Mouse (Mus musculus): ENCODE results near the gene Usp29.

Usp29 gene

DNA sequence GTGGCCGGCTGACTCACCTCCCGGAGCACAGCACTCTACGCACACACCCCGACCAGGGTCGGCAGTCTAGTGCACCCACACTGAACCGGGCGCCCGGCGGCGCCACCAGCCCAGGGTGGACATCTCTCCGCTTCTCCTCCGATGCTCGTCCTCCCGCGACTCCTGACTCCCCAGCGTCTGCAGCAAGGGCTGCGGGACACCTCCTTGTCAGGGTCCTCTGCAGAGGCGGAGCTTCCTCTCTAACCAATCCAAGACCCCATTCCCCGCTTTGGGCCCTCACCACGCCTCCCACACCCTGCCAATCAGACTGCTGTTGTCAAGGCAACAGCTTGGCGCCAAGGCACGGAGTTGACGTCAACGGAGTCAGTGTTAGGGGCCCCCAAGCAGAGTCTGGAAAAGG lies at the start of gene Usp29, which contains the start of gene Peg3:
TSS of gene Usp29 (plus strand) at position 338 of the 400 bp plus-strand sequence.
TSS of gene Peg3 (minus strand) at position 191 of the 400 bp plus-strand sequence.
- H3K36me3 ChIP-seq (ENCODE audit: control insufficient read depth, insufficient read depth, low read length, poor library complexity, severe bottlenecking) = no peaks in the 10 kb centered on the region
- no peak for DNase-seq (ENCODE audit: low read depth, low spot score)
- H3K27me3 ChIP-seq (ENCODE audit: control insufficient read depth, insufficient read depth, low read length, poor library complexity, severe bottlenecking) = no peaks in the 10 kb centered on the region

DNA sequence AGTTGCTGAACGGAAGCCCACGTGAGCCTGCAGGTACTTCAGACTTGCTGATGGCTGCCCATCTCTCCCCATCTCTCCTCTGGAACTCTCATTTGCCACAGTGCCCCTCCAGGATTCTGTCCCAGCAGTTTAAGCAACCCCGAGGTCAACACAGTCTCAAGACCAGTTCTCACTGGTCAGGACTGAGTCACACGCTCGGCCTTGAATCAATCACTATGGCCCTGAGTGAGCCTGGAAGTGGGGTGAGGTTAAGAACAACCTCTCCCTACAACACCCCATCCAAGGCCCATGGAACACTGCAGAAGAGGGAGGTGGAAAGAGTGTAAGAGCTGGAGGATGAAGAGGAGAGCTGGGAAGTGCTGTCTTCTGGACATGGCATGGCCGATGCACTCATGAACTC lies 44.9 kb upstream of the Usp29 start:
- no peaks in the 10 kb centered on the region for H3K27me3 ChIP-seq (ENCODE audit: control insufficient read depth, insufficient read depth, low read length, poor library complexity, severe bottlenecking)
- DNase-seq (ENCODE audit: low read depth, low spot score) = no peak

DNA sequence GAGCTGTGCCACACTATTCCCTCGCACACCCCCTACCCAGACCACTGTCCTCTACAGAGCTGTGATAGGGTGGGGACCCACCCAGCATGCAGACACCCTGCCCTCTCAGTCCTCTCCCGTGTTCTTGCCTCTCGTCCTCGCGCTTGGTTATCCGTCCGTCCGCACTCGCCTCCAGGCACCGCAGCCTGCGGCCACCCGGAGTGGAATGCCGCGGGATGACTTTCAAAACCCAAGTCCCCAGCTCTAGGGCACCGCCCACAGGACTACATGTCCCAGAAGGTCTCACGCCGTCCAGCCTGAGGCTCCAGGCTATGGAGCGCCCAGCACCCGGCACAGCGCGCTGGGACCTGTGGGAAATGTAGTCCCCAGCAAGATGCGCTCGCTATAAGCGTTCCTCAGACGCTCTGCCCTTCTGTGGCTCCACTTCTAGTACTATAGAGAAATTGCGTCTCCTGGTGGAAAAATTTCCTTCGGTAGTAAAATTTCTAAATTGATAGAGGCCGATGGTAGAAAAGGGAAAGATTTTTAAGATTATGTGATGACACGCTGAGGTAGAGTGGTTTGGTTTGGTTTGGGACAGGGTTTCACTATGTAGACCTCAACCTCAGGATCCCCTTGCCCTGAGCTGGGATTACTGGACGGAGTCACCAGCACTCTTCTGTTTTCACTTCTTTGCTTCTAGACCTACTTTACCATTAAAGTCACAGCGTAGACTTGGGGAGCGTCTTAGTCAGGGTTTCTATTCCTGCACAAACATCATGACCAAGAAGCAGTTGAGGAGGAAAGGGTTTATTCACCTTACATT lies 33.9 kb upstream of the Usp29 start, which contains the start of gene Zim1:
TSS of gene Zim1 (minus strand) at position 210 of the 805 bp plus-strand sequence.
- no peaks in the 10 kb centered on the region for H3K36me3 ChIP-seq (ENCODE audit: control insufficient read depth, insufficient read depth, low read length, poor library complexity, severe bottlenecking)
- no peak for DNase-seq (ENCODE audit: low read depth, low spot score)

More for the DNA sequence above, 44.9 kb upstream of the Usp29 start:
- no peaks in the 10 kb centered on the region for H3K36me3 ChIP-seq (ENCODE audit: control insufficient read depth, insufficient read depth, low read length, poor library complexity, severe bottlenecking)

DNA sequence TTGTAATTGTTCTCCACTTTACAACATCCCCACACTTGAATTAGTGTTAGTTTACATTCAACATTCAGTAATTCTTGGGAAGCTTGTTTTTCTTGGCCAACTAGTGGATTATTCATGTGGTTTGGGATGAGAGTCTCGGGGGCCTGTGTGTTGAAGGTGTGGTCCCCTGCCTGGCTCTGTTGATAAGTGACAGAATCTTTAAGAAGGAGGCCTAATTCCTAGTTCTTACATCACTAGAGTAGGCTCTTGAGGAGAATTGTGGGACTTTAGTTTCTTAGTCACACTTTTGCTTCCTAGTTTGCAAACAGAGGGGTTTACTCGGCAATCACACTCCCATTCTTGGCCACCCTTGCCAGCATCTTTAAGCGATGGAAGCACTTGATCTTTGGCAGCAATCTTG lies 31.1 kb upstream of the Usp29 start:
- Histone ChIP-seq H3K36me3 (ENCODE audit: control insufficient read depth, insufficient read depth, low read length, poor library complexity, severe bottlenecking) (no peaks in the 10 kb centered on the region), H3K27me3 (ENCODE audit: control insufficient read depth, insufficient read depth, low read length, poor library complexity, severe bottlenecking) (no peaks in the 10 kb centered on the region)
- DNase-seq (ENCODE audit: low read depth, low spot score) = no peak

More for the DNA sequence above, 33.9 kb upstream of the Usp29 start, which contains the start of gene Zim1:
- no peaks in the 10 kb centered on the region for H3K27me3 ChIP-seq (ENCODE audit: control insufficient read depth, insufficient read depth, low read length, poor library complexity, severe bottlenecking)

DNA sequence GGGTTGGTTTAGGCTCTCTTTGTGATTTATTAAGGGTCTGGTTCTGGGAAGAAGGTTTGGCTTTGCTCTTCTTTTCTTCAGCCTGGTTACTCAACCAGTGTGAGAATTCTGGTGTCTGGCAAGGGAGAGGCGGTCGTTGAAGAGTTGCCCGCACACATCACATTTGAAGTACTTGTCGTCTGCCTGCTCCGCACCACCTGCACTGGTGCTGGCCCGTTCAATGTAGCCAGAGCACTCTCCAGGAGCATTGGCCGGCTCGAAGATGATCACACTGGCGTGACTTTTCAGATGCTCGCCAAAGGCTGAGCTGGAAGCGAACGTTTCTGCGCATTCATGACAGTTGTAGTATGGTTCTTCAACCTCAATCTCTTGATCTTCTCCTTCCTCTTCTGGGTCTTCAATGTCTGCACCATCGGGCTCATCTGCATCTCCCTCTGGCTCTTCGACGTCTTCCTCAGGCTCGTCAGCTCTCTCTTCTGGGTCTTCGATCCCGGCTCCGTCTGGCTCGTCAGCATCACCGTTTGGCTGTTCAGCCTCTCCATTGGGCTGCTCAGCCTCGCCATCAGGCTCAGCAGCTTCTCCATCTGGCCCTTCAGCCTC lies 22.9 kb upstream of the Usp29 start:
- Histone ChIP-seq H3K27me3 (ENCODE audit: control insufficient read depth, insufficient read depth, low read length, poor library complexity, severe bottlenecking) (no peaks in the 10 kb centered on the region), H3K36me3 (ENCODE audit: control insufficient read depth, insufficient read depth, low read length, poor library complexity, severe bottlenecking) (no peaks in the 10 kb centered on the region)
- DNase-seq (ENCODE audit: low read depth, low spot score) = no peak

DNA sequence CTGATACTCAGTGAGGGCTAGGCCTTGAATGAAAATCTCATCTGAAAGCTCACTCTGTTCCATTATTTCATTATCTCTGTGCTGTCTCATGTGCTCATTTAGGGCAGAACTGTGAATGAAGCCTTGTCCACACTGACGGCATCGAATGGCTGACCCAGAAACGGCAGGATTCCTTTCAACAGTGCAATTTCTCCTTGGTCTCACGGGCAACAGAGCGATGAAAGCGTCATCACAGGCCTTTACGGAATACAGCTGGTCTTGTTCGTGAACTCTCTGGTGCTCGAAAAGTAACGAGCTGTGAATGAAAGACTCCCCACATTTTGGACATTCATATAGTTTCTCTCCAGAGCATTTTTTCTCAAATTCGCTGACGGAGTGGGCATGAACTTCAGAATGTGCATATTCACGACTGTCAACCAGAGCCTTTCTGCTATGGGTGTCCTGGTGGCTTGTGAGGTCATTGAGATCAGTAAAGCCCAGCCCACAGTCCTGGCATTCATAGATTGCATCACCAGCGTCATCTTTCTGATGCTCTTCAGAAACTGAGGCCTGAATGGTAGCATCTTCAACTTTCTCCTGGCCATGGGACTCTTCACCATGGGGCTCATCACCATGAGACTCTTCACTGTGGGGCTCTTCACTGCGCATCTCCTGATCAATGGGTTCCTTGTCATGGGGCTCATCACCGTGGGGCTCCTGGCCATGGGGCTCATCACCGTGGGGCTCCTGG lies 21.8 kb upstream of the Usp29 start:
- DNase-seq (ENCODE audit: low read depth, low spot score) = no peak
- no peaks in the 10 kb centered on the region for H3K36me3 ChIP-seq (ENCODE audit: control insufficient read depth, insufficient read depth, low read length, poor library complexity, severe bottlenecking)
- H3K27me3 ChIP-seq (ENCODE audit: control insufficient read depth, insufficient read depth, low read length, poor library complexity, severe bottlenecking) = no peaks in the 10 kb centered on the region

DNA sequence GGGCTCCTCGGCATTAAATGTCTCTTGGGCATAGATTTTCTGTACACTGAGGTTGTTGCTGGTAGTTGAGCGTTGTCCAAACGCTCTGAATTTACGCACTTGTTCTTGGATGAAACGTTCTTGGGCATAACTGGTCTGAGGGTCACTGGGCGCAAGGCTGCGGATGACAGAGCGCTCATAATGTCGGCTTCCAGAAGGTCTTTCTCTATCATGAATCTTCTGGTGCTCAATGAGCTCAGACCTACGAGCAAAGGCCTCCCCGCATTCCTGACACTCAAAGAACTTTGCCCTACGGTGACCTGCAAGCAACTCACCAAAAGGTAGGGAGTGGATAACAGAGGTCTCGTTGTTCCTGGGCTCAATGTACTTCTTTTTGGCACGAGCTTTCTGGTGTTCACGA lies 21.0 kb upstream of the Usp29 start:
- H3K36me3 ChIP-seq (ENCODE audit: control insufficient read depth, insufficient read depth, low read length, poor library complexity, severe bottlenecking) = no peaks in the 10 kb centered on the region
- DNase-seq (ENCODE audit: low read depth, low spot score) = no peak
- H3K27me3 ChIP-seq (ENCODE audit: control insufficient read depth, insufficient read depth, low read length, poor library complexity, severe bottlenecking) = no peaks in the 10 kb centered on the region

DNA sequence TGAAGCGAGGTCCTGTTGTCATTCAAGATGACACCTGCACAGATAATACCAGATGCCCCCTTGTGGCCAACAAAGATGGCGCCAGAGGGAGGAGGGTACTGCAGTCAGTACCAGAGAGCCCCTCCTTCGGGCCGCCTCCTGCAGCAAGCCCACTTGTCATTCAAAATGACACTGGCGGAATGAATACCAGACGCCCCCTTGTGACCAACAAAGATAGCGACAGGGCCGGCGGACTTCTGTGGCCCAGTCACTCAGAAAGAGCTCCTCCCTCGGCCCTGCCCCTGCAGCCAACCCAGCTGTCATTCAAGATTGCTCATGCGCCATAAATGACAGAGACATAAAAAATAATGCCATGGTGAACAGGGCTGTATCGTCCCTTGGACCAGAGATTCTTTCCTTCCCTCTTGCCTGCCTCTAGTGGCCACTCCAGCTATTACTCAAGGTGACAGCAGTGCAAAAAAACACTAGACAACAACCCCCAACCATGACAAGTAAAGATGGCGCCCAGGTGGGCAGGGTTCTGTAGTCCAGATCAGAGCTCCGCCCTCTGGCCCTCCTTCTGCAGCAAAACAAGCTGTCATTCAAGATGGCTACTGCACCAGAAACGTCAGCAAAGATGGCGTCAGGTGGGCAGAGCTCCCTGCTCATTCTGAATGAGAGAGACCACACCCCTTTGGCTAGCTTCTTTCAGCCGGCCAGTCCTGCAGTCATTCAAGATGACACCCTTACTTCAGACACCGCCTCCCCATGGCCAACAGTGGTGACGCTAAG lies 2.8 kb upstream of the Usp29 start:
- no peak for DNase-seq (ENCODE audit: low read depth, low spot score)
- no peaks in the 10 kb centered on the region for H3K36me3 ChIP-seq (ENCODE audit: control insufficient read depth, insufficient read depth, low read length, poor library complexity, severe bottlenecking)
- H3K27me3 ChIP-seq (ENCODE audit: control insufficient read depth, insufficient read depth, low read length, poor library complexity, severe bottlenecking) = no peaks in the 10 kb centered on the region

DNA sequence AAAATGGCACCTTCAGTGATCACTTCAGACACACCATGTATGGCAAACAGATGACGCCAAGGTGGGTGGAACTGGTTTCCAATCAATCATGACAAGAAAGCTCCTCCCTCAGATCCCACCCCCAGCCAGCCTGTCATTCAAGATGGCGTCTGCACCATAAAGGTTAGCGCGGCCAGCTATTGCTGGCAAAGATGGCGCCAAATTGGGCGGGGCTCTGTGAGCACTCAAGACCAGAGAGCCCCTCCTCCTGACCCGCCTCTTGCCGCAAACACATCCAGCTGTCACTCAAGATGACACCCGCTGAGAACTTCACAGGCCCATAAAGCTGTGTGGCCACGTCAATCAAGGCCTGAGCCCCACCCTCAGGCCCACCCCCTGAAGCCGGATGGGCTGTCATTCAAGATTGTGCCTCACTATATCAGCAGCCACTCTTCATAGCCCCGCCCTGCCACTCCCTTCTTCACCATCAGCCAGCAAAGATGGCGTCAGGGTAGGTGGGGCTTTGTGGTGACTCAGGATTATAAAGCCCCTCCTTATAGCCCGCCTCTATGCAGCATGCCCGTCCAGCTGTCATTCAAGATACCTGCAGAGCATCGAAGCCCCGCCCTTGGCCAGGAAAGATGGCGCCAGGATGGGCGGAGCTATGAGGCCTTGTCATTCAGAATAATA lies 2.0 kb upstream of the Usp29 start:
- H3K27me3 ChIP-seq (ENCODE audit: control insufficient read depth, insufficient read depth, low read length, poor library complexity, severe bottlenecking) = no peaks in the 10 kb centered on the region
- no peak for DNase-seq (ENCODE audit: low read depth, low spot score)
- no peaks in the 10 kb centered on the region for H3K36me3 ChIP-seq (ENCODE audit: control insufficient read depth, insufficient read depth, low read length, poor library complexity, severe bottlenecking)

DNA sequence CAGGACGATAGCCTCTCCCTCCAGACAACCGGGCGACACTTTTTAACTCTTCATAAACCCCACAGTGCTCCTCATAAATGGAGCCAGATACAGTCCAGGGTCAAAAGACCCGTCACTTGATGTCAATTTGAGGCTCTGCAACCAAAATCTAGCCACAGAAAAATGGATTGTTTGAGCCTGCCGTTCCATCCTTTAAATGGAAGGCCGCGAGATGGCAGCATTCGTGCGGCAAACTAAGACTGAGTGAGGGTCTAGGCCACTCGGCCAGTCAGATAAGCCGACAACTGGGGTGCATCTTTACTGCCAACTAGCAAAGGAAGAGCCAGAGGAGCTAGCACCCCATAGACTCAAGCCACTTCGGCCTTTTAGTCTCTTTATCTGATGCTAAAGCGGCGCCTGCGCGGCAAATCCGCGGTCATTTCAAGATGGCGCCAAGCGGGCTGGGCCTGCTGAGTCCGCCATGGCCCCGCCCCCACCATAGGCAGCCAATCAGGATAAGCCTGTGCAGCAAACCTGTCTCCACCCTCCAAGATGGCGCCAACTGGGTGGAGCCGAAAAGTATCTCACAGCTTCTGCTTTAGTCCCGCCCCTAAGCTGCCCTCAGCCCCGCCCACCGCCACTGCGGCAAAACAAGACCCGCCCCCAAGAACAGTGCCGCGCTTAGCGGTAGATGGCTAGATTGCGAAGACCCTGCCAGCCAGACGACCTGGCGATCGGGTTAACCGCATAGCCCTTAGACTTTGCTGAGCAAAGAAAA lies 1.1 kb upstream of the Usp29 start:
- no peaks in the 10 kb centered on the region for H3K27me3 ChIP-seq (ENCODE audit: control insufficient read depth, insufficient read depth, low read length, poor library complexity, severe bottlenecking)
- peak; percentile 9 for DNase-seq (ENCODE audit: low read depth, low spot score)
- H3K36me3 ChIP-seq (ENCODE audit: control insufficient read depth, insufficient read depth, low read length, poor library complexity, severe bottlenecking) = no peaks in the 10 kb centered on the region

DNA sequence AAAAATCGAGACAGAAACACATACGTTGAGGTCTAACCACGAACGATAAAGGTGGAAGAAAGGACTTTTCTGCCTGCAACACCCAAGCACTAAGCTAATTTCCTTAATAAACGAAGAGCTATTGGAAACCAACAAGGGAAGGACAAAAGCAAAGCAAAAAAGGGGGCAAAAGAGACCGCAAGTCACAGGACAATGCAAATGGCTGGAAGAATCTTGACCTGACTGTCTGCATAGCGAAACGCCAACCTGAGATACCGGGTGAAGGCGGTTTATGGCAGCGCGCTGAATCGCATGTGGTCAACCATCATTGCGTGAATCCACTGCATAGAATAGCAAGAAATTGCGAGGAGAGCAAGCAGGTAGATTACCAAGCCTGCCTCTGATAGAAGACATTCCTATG lies 423 bp downstream of the Usp29 start:
- no peak for DNase-seq (ENCODE audit: low read depth, low spot score)
- Histone ChIP-seq H3K27me3 (ENCODE audit: control insufficient read depth, insufficient read depth, low read length, poor library complexity, severe bottlenecking) (no peaks in the 10 kb centered on the region), H3K36me3 (ENCODE audit: control insufficient read depth, insufficient read depth, low read length, poor library complexity, severe bottlenecking) (no peaks in the 10 kb centered on the region)

DNA sequence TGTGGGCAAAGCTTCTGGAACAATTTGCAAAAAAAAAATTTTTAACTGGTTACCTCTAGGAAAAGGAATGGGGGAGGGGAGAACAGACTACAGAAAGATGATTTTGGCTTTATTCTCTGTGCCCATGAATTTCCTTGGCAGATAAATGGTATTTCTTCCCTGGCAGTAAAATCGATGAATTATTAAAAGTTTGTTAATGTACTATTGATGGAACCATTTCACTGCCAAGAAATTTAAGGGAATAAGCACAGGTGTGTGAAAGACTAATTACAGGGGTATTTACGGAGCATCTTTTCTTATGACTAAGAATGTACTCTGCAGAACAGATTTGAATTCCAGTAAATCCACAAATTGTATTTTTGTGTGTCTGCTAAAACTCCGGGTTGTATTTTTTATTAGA lies 995 bp downstream of the Usp29 start:
- Histone ChIP-seq H3K27me3 (ENCODE audit: control insufficient read depth, insufficient read depth, low read length, poor library complexity, severe bottlenecking) (no peaks in the 10 kb centered on the region), H3K36me3 (ENCODE audit: control insufficient read depth, insufficient read depth, low read length, poor library complexity, severe bottlenecking) (no peaks in the 10 kb centered on the region)
- no peak for DNase-seq (ENCODE audit: low read depth, low spot score)

DNA sequence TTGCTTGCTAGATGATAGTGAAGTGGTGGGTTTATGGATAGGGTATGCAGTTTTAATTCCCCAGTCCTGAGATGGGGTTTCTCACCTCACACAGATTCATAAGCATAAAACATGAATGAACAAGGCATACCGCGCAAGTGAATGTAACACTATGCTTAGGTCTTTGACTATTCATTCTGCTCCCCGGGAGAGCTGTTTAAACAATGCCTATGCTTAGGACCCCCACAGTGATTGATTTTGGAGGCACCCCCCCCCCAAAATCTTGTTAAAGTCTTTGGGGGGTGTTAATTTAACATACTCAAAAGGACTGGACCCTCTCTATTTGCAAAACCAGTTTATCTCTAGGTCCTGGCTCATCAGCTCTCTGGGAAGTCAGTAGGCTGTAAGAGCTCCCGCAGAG lies 1.6 kb downstream of the Usp29 start:
- no peaks in the 10 kb centered on the region for H3K27me3 ChIP-seq (ENCODE audit: control insufficient read depth, insufficient read depth, low read length, poor library complexity, severe bottlenecking)
- H3K36me3 ChIP-seq (ENCODE audit: control insufficient read depth, insufficient read depth, low read length, poor library complexity, severe bottlenecking) = no peaks in the 10 kb centered on the region
- no peak for DNase-seq (ENCODE audit: low read depth, low spot score)

All from splenic B cell, adult 2 months (primary cell).